7 mouse cellular contexts compared by ENCODE assay signal in genomic region chr19:53040164-53041132, GRCm38 (mm10). TPM values are rescaled to one million over a fixed set of nuclear protein-coding genes. Genes with fewer than 3 reads are reported as not detected.
DNase-seq lines count a peak whose midpoint lies in the region; ATAC-seq and TF ChIP-seq lines count a peak whose summit lies in the region.

Xpnpep1 (minus strand) TSS chr19:53040214.

- WGBS in forebrain, embryonic 14.5 days = 90% methylated on average over 23 of the region's 23 CpGs
- WGBS in hindbrain, embryonic 10.5 days = 85% methylated on average over 23 of the region's 23 CpGs
- WGBS in limb, embryonic 10.5 days = 85% methylated on average over 23 of the region's 23 CpGs
- WGBS in midbrain, embryonic 12.5 days = 87% methylated on average over 23 of the region's 23 CpGs

- no peak for ATAC-seq in forebrain, embryonic 14.5 days
- ATAC-seq in midbrain, embryonic 12.5 days (ENCODE audit: low FRiP score, low read depth) = no peak

- H3K27me3 ChIP-seq in CH12.LX (replicated peaks) = peaks cover 1% of the 10 kb centered on the region
- no peaks in the 10 kb centered on the region for H3K27me3 ChIP-seq in forebrain, embryonic 14.5 days (replicated peaks; ENCODE audit: control insufficient read depth, insufficient read depth, low read length)
- no peaks in the 10 kb centered on the region for H3K27me3 ChIP-seq in hindbrain, embryonic 10.5 days (ENCODE audit: insufficient read depth, poor library complexity, severe bottlenecking)
- no peaks in the 10 kb centered on the region for H3K27me3 ChIP-seq in limb, embryonic 10.5 days (ENCODE audit: low read depth, poor library complexity, severe bottlenecking)
- 0 out of 2 replicates have a peak, but pooled peaks cover 8% of the 10 kb centered on the region for H3K27me3 ChIP-seq in midbrain, embryonic 12.5 days

- H3K4me1 ChIP-seq in CH12.LX (ENCODE audit: control insufficient read depth in 1 of 2, insufficient read depth in 2 of 2) = peaks cover 17 to 29% of the 10 kb centered on the region in 2 experiments
- H3K4me1 ChIP-seq in forebrain, embryonic 14.5 days (ENCODE audit: control insufficient read depth, insufficient read depth, low read length) = peaks cover 4% of the 10 kb centered on the region; the same call in 1 of the 2 replicates
- peaks cover 23% of the 10 kb centered on the region for H3K4me1 ChIP-seq in hindbrain, embryonic 10.5 days (replicated peaks)
- peaks cover 22% of the 10 kb centered on the region for H3K4me1 ChIP-seq in limb, embryonic 10.5 days
- H3K4me1 ChIP-seq in midbrain, embryonic 12.5 days = peaks cover 15% of the 10 kb centered on the region

- H3K4me3 ChIP-seq in CH12.LX (replicated peaks in 1 of 3; ENCODE audit: low read depth in 2 of 3, low read length in 2 of 3, poor library complexity in 1 of 3) = no peak within 1 kb of the TSS
- H3K4me3 ChIP-seq in forebrain, embryonic 14.5 days (ENCODE audit: low read depth, low read length) = peak within 1 kb of the TSS; percentile 83
- H3K4me3 ChIP-seq in hindbrain, embryonic 10.5 days = peak within 1 kb of the TSS; percentile 86
- H3K4me3 ChIP-seq in limb, embryonic 10.5 days = peak within 1 kb of the TSS; percentile 83
- peak within 1 kb of the TSS; percentile 71 for H3K4me3 ChIP-seq in midbrain, embryonic 12.5 days

- peaks cover 0 to 13% of the 10 kb centered on the region in 2 experiments for H3K36me3 ChIP-seq in CH12.LX (replicated peaks in 1 of 2; ENCODE audit: control insufficient read depth in 1 of 2, insufficient read depth in 1 of 2, low read length in 1 of 2)
- no peaks in the 10 kb centered on the region for H3K36me3 ChIP-seq in forebrain, embryonic 14.5 days (ENCODE audit: control insufficient read depth, insufficient read depth, low read length)
- H3K36me3 ChIP-seq in hindbrain, embryonic 10.5 days = no peaks in the 10 kb centered on the region
- peaks cover 7% of the 10 kb centered on the region; the same call in 1 of the 2 replicates for H3K36me3 ChIP-seq in limb, embryonic 10.5 days
- H3K36me3 ChIP-seq in midbrain, embryonic 12.5 days = no peaks in the 10 kb centered on the region

- 0 out of 2 replicates have a peak within 1 kb of the TSS, but pooled peaks have one; percentile 24 for H3K4me2 ChIP-seq in CH12.LX (ENCODE audit: insufficient read depth, low read depth, poor library complexity, severe bottlenecking)
- H3K4me2 ChIP-seq in forebrain, embryonic 14.5 days (ENCODE audit: low read length) = peak within 1 kb of the TSS; percentile 72
- H3K4me2 ChIP-seq in midbrain, embryonic 12.5 days (replicated peaks) = peak within 1 kb of the TSS; percentile 75

- TF ChIP-seq EP300 in CH12.LX (IDR thresholded peaks at IDR 0.05; ENCODE audit: low read length) = no peak

- peak; percentile 40 for DNase-seq in CH12.LX (ENCODE audit: extremely low read depth)
- DNase-seq in T-cell, adult 2 months (ENCODE audit: low spot score) = peak; percentile 29
- DNase-seq in forebrain, embryonic 14.5 days (ENCODE audit: low spot score) = no peak
- DNase-seq in hindbrain, embryonic 10.5 days (ENCODE audit: low spot score) = no peak
- no peak for DNase-seq in limb, embryonic 10.5 days (ENCODE audit: low spot score)
- DNase-seq in frontal cortex, postnatal 36 days (ENCODE audit: low spot score in 2 of 2) = no peak

- no peak for TF ChIP-seq CTCF in CH12.LX (conservative IDR thresholded peaks at IDR 0.05 in 1 of 2, IDR thresholded peaks at IDR 0.05 in 1 of 2; ENCODE audit: low read depth in 2 of 2, low read length in 2 of 2)

- H3K79me2 ChIP-seq in CH12.LX (replicated peaks; ENCODE audit: control insufficient read depth, extremely low read depth, insufficient read depth, poor library complexity, severe bottlenecking) = peaks cover 3% of the 10 kb centered on the region

- H3K27ac ChIP-seq in CH12.LX (ENCODE audit: insufficient read depth, low read depth) = no peak within 1 kb of the TSS
- H3K27ac ChIP-seq in forebrain, embryonic 14.5 days (ENCODE audit: low read depth, low read length) = no peak within 1 kb of the TSS
- peak within 1 kb of the TSS; percentile 95 for H3K27ac ChIP-seq in hindbrain, embryonic 10.5 days
- peak within 1 kb of the TSS; percentile 66 for H3K27ac ChIP-seq in limb, embryonic 10.5 days
- H3K27ac ChIP-seq in midbrain, embryonic 12.5 days (replicated peaks) = no peak within 1 kb of the TSS

- no peak within 1 kb of the TSS for H3K9ac ChIP-seq in CH12.LX (ENCODE audit: insufficient read depth, low read depth)
- no peak within 1 kb of the TSS for H3K9ac ChIP-seq in forebrain, embryonic 14.5 days (ENCODE audit: low read length)
- H3K9ac ChIP-seq in midbrain, embryonic 12.5 days (replicated peaks) = no peak within 1 kb of the TSS; the same call in 1 of the 2 replicates

- dilution Hi-C loops in CH12.LX (cut with MboI; ENCODE audit: extremely low pct_ligation_motif_present, extremely low pct_unique_long_range_greater_than_20kb, low sequenced_read_pairs) = no loop called here

- TF ChIP-seq POLR2A in CH12.LX (IDR thresholded peaks at IDR 0.05; ENCODE audit: low read depth, low read length) = no peak

- no peaks in the 10 kb centered on the region for H3K9me3 ChIP-seq in CH12.LX (replicated peaks; ENCODE audit: low read length)
- no peaks in the 10 kb centered on the region for H3K9me3 ChIP-seq in forebrain, embryonic 14.5 days (replicated peaks; ENCODE audit: control insufficient read depth, low read length)
- H3K9me3 ChIP-seq in hindbrain, embryonic 10.5 days = no peaks in the 10 kb centered on the region
- H3K9me3 ChIP-seq in limb, embryonic 10.5 days (replicated peaks) = no peaks in the 10 kb centered on the region
- H3K9me3 ChIP-seq in midbrain, embryonic 12.5 days = no peaks in the 10 kb centered on the region

- in situ Hi-C loops in CH12.LX (cut with MboI; ENCODE audit: low pct_ligation_motif_present, low pct_unique_long_range_greater_than_20kb, low sequenced_read_pairs) = no loop called here

- no peak for TF ChIP-seq RAD21 in CH12.LX (IDR thresholded peaks at IDR 0.05; ENCODE audit: low read depth, low read length)

TF ChIP-seq in CH12.LX, 34 proteins besides CTCF, POLR2A, EP300 and RAD21:
- TF ChIP-seq MXI1 (IDR thresholded peaks at IDR 0.05; ENCODE audit: low read depth, low read length) = no peak
- TF ChIP-seq SIN3A (IDR thresholded peaks at IDR 0.05; ENCODE audit: low read length) = no peak
- no peak for TF ChIP-seq MAX (IDR thresholded peaks at IDR 0.05; ENCODE audit: low read length)
- TF ChIP-seq UBTF (IDR thresholded peaks at IDR 0.05; ENCODE audit: low read depth, low read length) = no peak
- no peak for TF ChIP-seq ZKSCAN1 (IDR thresholded peaks at IDR 0.05; ENCODE audit: borderline replicate concordance, low read depth, low read length)
- TF ChIP-seq ZMIZ1 (IDR thresholded peaks at IDR 0.05; ENCODE audit: low read depth, low read length) = no peak
- no peak for TF ChIP-seq NELFE (IDR thresholded peaks at IDR 0.05; ENCODE audit: low read depth, low read length)
- no peak for TF ChIP-seq MYC (IDR thresholded peaks at IDR 0.05; ENCODE audit: low read depth, low read length)
- TF ChIP-seq MAZ (IDR thresholded peaks at IDR 0.05; ENCODE audit: low read depth, low read length) = no peak
- TF ChIP-seq E2F4 (IDR thresholded peaks at IDR 0.05; ENCODE audit: insufficient replicate concordance, low read depth, low read length) = no peak

RNA-seq across cellular contexts. Expression of gene Xpnpep1, which starts in this region (rescaled TPM):
- 82.1 and 96.0 TPM in 2 replicates for total RNA-seq in CH12.LX (2012; rRNA removed)
- 78.6 and 82.8 TPM in 2 replicates for total RNA-seq in CH12.LX (2014; rRNA removed)
- polyA plus RNA-seq in CH12.LX (2012; ENCODE audit: insufficient read length, low read depth) = 86.2 and 99.6 TPM in 2 replicates
- polyA plus RNA-seq in forebrain, embryonic 14.5 days (2014; fragmentation: Nextera tagmentation; extraction: Ambion mirVana) = 155 and 158 TPM in 2 replicates
- polyA plus RNA-seq in hindbrain, embryonic 10.5 days (2016; fragmentation: Nextera tagmentation; extraction: Ambion mirVana) = 153 and 156 TPM in 2 replicates
- 138 and 152 TPM in 2 replicates for polyA plus RNA-seq in limb, embryonic 10.5 days (2016; fragmentation: Nextera tagmentation; extraction: Ambion mirVana)
- 137 and 139 TPM in 2 replicates for polyA plus RNA-seq in midbrain, embryonic 12.5 days (2016; fragmentation: Nextera tagmentation; extraction: Ambion mirVana)

Comparison
In these comparisons a context has a peak if more than half of its experiments do, and no peak if none do; other contexts are left out.
1. DNase-seq: peak in CH12.LX (single experiment) and T-cell, adult 2 months (single experiment); none in forebrain, embryonic 14.5 days (single experiment), hindbrain, embryonic 10.5 days (single experiment), limb, embryonic 10.5 days (single experiment) and frontal cortex, postnatal 36 days (0 of 2).
2. H3K27ac ChIP-seq: peak in hindbrain, embryonic 10.5 days (single experiment) and limb, embryonic 10.5 days (single experiment); none in CH12.LX (single experiment), forebrain, embryonic 14.5 days (single experiment) and midbrain, embryonic 12.5 days (single experiment).
3. H3K4me2 ChIP-seq: peak in every context shown above with its lines; median percentile 75 in midbrain, embryonic 12.5 days; 72 in forebrain, embryonic 14.5 days; 24 in CH12.LX.
4. H3K4me3 ChIP-seq: peak in forebrain, embryonic 14.5 days (single experiment), hindbrain, embryonic 10.5 days (single experiment), limb, embryonic 10.5 days (single experiment) and midbrain, embryonic 12.5 days (single experiment); none in CH12.LX (0 of 3).